Mouse (Mus musculus) layer of hippocampus, adult 8-10 months (tissue): ENCODE results near the gene Smim4. TPM values are rescaled to one million over a fixed set of nuclear protein-coding genes. Genes with fewer than 3 reads are reported as not detected.

Experiments
- DNase-seq, 2 experiments: peaks; one replicate each; pipeline ENCODE4 v3.0.0; 2022; ENCODE audit warnings: low spot score in 2 of 2
- total RNA-seq, 4 experiments: library from RNA; stranded (reverse); gene quantifications; 2 replicates each; pipeline ENCODE4 v1.2.4; 2022

Gene Smim4
- total RNA-seq: 10 to 100 TPM; 19.5 to 43.1 (median 26.7) TPM

DNA sequence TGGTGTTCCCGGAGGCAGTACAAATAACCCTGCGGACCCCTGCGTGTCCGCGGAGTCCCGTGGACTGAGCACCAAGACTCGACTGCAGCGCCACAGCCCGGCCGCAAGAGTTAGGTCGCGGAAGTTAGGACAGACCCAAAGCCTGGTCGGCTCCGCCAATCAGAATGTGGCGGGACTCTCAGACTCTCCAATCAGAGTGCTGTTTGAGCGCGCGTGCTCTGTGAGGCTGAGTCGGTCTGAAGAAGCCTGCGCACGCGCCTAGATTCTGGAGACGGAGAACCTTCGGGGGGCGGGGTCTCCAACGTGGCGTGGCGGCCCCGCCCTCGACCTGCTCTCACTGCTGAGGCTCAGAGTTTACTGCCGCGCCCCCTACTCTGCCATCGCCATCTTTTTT is at the start of gene Smim4:
Smim4 (minus strand) TSS at position 131 of the 394 bp plus-strand sequence.
- peak; percentile 96 for DNase-seq

GRCm38 (mm10) chr14:31177715-31178114 is 49.0 kb upstream of the Smim4 start:
- DNase-seq: no peak

DNA sequence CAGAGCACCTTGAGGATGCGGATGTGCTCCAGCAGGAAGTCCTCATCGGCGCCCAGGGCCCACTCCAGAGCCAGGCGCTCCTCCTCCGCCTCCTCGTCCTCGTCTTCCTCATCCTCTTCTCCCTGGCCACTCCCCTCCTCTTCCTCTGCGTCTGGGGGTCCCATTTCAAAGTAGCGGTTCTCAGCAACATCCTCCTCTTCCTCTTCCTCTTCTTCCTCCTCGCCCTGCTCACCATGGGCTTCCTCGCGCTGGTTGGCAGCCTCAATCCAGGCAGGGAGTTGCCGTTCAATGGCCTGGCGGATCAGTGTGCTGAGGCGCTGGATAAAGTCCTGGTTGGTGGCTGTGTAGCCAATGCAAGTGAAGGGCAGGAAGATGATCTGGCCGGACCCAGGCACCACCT is 48.5 kb upstream of the Smim4 start:
- DNase-seq: no peak

DNA sequence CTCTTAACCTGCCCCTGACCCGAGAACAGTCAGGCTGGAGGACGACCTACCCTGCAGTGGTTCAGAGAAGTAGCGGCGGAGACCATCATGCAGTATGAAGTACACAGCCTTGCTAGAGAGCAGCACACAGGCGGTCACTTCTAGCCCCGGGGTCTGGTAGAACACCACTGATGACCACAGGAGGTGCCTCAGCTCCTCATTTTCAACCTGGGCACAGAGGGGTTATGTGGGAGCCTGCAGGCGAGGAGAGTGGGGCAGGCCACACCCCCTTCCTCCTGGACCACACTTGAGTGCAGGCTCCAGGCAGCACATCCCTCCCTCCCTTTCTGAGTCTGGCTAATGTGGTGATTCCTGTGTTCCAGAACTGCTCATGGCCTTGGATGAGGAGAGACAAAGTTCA is 44.8 kb upstream of the Smim4 start:
- DNase-seq: no peak

DNA sequence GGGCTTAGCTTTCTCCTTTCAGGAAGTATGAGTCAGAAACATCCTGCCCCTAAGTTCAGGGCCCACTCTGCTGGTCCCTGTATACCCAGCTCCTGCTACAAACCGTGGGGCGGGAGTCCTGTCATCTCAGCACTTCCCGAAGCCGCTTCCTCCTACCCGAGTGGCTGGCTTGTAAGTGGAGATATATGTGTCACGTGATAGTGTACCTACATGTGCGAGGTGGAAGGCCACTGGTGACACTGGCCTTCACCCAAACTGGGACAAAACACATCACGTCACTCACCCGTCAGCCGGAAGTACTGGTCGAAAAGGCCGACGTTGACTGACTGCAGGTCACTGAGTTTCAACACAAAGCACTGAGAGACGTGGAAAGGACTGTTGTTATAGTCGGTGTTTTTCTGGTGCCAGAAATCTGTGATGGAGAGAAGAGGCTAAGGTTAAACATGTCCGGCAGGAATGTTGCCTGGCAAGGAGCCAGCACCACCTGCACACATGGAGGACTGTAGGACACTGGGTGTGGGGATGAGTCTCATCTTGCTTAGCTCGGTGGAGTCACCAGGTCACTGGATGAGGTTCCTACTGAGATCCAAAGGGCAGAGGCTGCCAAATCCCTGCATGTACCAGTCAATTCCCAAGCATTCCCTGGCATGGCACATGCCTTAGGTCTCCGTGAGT is 44.2 kb upstream of the Smim4 start:
- DNase-seq: no peak

DNA sequence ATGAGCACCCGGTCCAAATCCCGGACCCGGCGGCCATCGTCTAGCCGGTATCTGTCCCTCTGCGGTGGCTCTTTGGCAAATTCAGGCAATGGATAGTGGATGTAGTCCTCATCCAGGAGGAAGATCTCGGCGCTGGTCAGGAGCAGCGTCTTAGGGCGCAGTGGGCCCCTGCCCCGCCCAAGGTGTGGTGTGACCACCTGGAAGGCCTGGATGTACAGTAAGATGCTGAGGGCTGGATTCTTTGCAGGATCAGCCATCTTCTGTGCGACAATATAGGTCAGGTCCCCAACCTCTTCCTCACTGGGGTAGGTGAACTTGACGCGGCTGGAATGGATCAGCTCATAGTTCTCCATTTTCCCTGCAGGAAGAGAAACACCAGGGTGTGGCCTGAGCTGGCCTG is 43.1 kb upstream of the Smim4 start:
- no peak for DNase-seq

DNA sequence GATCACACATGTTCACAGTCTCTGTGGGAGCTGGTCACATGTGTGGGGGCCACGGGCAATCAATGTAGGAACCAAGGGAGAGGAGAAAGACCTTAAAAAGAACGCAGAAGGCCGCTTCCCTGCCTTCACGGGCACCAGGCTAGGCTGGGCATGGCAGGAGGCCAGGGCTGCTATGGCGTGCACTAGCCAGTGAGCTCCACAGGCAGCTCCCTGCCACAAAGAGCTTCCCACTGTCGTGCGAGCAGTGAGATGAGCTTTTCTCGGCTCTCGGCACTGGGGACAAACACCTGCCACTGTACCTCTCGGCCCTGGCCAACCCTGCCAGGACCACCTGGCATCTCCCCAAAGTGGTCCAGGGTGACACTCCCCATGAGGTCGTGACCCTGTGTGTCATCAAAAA is 42.6 kb upstream of the Smim4 start:
- no peak for DNase-seq

GRCm38 (mm10) chr14:31170963-31171362 is 42.2 kb upstream of the Smim4 start:
- no peak for DNase-seq

DNA sequence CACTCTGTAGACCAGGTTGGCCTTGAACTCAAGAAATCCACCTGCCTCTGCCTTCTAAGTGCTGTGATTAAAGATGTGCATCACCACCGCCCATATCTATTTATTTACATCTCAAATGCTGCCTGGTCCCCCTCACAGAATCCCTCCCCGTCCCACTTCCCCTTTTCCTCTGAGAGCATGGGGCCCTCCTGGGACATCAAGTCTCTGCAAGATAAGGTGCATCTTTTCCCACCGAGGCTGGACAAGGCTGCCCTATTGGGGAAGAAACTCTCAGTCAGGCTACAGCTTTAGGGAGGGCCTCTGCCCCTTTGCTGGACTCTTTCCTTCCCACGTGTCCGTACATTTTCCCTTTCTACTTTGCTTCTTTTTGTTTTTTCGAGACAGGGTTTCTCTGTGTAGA is 40.8 kb upstream of the Smim4 start:
- DNase-seq: no peak

DNA sequence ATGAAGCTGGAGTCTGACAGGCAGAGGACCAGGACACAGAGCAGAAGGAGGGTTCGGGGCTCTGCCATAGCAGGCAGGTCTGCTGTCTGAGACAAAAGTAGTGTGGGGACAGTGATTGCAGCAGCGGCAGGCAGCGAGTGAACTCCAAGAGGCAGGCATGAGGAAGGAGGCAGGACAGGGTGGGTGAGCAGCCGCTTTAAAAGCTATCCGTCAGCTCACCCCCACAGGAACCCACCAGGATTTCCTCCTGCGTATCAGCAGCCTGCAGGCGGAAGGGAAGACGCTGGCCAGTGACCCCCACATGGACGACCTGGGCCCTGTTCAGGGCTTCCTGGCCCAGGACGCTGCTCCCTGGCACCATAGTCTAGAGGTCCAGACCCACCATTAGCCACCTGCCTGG is 39.7 kb upstream of the Smim4 start, which contains the start of gene Stab1:
Stab1 (minus strand) TSS at position 217 of the 400 bp plus-strand sequence.
- no peak for DNase-seq

- no peak for DNase-seq
Measured at GRCm38 (mm10) chr14:31166827-31167226, 38.1 kb upstream of the Smim4 start.

GRCm38 (mm10) chr14:31165991-31166630 is 37.4 kb upstream of the Smim4 start:
- DNase-seq: no peak

GRCm38 (mm10) chr14:31165458-31165857 is 36.7 kb upstream of the Smim4 start:
- no peak for DNase-seq

DNA sequence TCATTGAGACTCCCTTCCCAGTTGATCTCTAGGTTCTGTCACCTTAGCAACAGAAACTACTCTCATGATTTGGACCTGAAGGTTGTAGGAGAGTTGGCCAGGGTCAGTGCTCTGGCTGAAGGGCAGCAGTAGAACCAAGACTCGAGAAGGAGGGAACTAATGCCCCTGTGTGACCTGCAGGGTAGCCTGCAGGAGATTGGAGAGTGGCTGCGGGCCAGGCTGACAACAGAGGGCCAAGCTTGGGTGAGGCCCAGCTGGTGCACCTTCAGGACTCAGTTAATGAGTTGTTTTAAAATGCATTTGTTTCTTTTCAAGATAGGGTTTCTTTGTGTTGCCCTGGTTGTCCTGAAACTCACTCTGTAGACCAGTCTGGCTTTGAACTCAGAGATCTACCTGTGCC is 36.3 kb upstream of the Smim4 start:
- no peak for DNase-seq

DNA sequence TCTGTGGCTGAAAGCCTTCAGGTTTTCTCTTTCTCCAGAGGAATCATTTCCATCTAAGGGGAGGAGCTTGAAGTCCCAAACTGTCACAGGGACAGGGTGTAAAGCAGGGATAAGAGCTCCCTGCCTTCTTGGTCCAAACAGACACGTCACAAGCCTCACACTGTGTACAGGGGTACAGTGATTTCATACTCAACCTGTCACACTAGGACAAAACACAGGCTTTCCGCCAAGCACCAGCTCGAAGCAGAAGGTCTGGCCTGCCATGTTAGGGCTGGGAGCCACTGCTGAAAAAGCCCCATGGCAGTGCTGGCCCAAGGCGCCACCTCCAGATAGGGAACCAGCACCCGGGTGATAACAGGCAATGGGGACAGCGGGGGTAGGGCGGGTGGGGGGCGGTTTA is 35.3 kb upstream of the Smim4 start:
- DNase-seq: no peak

DNA sequence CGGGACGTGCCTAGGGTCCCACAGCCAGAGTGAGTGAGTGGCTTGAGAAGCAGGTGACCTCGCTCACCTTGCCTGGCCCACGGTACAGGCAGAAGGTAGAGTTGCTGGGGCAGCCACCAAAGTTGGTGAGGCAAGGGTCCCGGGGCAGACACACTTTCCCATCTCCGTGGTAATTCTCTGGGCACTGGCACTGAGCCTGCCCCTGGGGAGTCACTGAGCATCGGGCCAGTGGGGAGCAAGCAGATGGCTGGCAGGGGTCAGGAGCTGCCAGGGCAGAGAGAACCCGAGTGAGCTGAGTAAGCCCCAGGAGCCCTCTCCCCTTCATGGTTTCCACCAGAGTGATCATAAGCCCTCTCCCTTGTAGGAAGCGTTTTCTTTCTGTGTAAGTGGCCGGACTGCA is 32.9 kb upstream of the Smim4 start:
- no peak for DNase-seq

DNA sequence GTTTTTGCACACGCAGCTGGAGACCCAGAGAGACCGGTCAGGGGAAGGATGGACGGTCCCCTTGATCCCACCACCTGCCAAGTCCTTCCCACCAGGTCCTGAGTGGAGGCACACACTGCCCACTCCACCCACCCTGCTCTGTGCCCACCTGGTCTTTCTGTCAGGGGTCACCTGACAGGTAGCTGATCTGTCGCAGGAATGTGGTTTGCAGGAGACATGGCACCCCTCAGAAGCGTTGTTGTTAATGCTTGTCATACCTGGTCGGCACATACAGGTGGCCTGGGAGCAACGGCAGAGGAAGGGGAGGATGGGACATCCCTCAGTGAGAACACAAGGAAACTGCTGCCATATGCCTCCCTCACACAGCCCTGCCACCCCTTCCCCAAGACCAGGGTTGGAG is 32.4 kb upstream of the Smim4 start:
- DNase-seq: no peak

- no peak for DNase-seq
Measured at GRCm38 (mm10) chr14:31160196-31161150, 31.7 kb upstream of the Smim4 start.

DNA sequence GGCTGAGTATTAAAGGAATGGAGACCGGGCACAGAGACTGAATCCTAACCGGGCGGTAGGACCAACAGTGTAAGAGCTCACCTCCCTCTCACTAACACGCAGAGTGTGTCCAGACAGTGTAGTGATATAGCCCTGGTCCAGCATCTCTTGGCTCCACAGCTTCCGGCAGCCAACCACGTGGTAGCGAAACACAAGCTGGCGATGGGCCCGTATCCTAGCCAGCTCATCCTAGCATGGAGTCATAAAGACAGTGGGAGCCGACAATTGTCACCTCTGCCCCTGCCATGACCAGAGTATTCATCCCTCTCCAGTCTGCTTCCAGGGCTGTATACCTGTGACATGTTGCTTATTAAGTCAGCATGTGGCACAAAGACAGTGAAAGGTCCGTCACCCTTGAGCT is 16.9 kb upstream of the Smim4 start:
- no peak for DNase-seq

DNA sequence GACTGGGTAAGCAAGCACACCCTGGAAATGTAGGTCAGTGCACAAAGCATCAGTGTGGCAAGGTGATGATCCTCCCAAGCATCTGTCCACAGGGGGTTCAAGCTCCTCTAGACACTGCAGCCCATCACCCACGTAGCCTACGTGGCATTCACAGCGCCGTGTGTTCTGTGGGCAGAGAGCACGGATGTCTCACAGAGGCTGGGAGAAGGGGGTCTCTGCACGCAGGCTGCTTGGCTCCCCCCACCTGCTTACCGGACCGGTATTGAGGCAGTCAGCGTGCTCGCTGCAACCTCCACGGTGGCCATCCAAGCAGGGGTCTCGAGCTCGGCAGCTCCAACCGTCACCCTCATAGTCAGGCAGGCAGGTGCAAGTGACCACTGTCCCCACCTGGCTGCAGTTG is 12.3 kb upstream of the Smim4 start:
- DNase-seq: no peak

DNA sequence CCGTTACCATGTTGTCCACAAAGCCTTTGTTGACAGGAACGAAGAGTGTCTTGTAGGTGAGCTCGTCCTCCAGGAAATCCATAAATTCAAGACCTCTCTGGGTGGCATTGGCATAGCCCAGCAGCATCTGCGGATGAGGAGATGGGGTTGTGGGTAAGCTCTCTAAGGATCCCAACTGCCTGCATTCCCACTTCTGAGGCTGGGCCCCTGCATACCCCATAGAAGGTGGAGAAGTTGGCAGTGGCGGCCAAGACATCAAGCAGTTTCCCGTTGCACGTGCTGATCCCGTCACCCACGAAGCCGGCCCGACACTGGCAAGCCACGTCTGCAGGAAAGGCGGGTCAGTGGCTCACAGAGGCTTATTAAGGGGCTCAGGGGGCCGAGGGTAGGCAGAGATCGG is 11.4 kb upstream of the Smim4 start:
- no peak for DNase-seq

DNA sequence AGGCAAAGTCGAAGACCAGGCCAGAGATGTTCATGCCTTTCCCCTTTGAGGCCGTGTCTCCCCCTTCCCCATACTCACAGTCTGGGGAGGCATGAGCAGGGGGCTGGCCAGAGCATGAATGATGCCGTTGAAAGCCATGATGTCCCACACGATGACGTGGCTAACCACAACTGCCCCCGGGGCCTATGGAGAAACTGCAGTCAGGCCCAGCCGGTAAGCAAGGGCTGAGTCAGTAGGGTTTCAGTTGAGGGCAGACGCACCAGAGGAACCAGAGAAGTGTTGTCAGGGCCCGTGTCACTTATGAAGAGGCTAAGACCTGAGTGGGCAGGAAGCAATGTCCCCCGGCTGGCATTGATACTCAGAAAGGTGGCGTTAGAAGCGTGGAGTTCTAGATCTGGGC is 10.9 kb upstream of the Smim4 start:
- no peak for DNase-seq
